Mouse (Mus musculus): ENCODE results near the gene Tspan18. TPM values are rescaled to one million over a fixed set of nuclear protein-coding genes. Genes with fewer than 3 reads are reported as not detected.
A peak's percentile ranks its signal among the peaks of the same experiment; 100 is the strongest.

The Tspan18 gene
- polyA plus RNA-seq, 1 experiment from 2014 or later, result 47.9 TPM

DNA sequence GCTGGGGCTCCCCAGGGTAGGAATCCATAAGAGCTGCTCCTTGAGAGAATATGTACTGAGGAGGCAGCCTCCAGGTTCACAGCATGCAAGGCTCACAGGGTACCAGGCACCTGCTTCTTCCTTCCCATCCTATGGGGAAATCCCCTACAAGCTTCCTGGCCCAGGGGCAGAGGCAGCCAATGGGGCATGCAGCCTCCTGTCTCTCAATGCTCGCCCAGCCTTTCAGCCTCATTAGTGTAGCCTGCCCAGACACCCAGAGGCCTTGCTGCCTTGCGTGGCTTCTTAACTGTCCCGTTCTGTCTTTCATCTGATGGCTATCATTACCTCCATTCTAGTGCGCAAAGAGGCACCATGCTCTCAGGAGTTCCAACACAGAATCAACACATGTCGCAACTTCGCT, 85.2 kb downstream of the Tspan18 start:
- WGBS, result 72% methylated on average over 6 of the region's 6 CpGs
- Histone ChIP-seq H3K4me1 (ENCODE audit: control insufficient read depth, insufficient read depth, low read length) (peaks cover 34% of the 10 kb centered on the region), H3K9ac (ENCODE audit: low read length) (no peak overlapping the region), H3K36me3 (ENCODE audit: control insufficient read depth, insufficient read depth, low read length) (no peaks in the 10 kb centered on the region), H3K27me3 (ENCODE audit: control insufficient read depth, insufficient read depth, low read length) (no peaks in the 10 kb centered on the region), H3K4me2 (no peak overlapping the region), H3K27ac (ENCODE audit: low read depth, low read length) (no peak overlapping the region), H3K9me3 (ENCODE audit: control insufficient read depth, low read length) (peaks cover 3% of the 10 kb centered on the region; the same call in 1 of the 2 replicates), H3K4me3 (ENCODE audit: low read depth, low read length) (no peak overlapping the region)
- no peak for DNase-seq (ENCODE audit: low spot score, missing footprints)
- no peak for ATAC-seq (ENCODE audit: low FRiP score)

DNA sequence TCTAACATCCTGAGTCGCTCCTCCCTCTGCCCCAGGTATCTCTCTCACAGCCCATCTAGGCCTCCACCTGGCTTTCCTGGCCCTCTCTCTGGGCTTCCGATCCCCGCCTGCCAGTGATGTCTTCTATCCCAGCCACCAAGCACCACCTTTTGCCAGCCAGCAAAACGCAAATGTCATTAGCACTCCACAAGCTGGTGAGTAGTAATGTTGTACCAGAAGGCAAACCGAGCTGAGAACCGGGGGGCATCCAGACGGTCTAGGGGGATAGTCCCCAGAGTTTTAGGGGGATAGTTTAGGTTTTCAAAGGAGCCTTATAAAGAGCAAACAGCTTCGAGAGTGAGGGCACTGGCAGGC, 90.2 kb downstream of the Tspan18 start:
- Histone ChIP-seq H3K36me3 (ENCODE audit: control insufficient read depth, insufficient read depth, low read length) (no peaks in the 10 kb centered on the region), H3K4me3 (ENCODE audit: low read depth, low read length) (no peak overlapping the region), H3K9ac (ENCODE audit: low read length) (no peak overlapping the region), H3K4me2 (no peak overlapping the region), H3K9me3 (ENCODE audit: control insufficient read depth, low read length) (no peaks in the 10 kb centered on the region), H3K27ac (ENCODE audit: low read depth, low read length) (no peak overlapping the region), H3K27me3 (ENCODE audit: control insufficient read depth, insufficient read depth, low read length) (no peaks in the 10 kb centered on the region), H3K4me1 (ENCODE audit: control insufficient read depth, insufficient read depth, low read length) (peaks cover 10% of the 10 kb centered on the region)
- ATAC-seq (ENCODE audit: low FRiP score) (no peak), DNase-seq (ENCODE audit: low spot score, missing footprints) (no peak)
- WGBS, result 82% methylated on average over 8 of the region's 8 CpGs

DNA sequence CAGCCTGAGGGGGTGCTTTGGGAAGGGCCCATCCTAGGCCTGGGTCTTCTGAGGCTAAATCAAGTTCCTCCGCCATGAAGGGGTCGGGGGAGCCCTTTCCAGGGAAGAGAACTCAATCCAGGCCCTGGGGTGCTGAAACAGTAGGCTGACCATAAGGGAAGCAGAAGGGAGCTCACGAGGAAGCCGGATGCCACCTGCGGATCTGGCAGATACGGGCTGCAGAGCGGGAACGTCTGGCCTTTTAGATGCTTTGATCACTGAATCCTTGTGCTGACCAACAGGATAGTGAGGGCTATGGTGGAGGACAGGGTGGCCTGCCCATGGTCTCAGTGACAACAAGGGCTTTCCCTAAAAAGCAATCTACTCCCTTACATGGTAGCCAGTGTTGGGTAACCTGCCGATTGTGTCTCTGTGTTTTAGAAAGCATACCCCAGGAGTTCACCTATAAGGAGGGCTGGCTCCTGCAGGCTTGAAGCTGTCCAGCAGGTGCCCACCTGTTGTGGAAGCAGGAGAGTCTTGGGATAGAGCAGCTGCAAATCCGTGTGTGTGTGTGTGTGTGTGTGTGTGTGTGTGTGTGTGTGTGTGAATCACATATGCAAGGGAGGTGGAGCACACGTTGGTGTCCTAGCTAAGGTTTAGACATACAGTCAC, 90.7 kb downstream of the Tspan18 start:
- no peak overlapping the region for H3K4me2 ChIP-seq
- ATAC-seq (ENCODE audit: low FRiP score), result no peak

DNA sequence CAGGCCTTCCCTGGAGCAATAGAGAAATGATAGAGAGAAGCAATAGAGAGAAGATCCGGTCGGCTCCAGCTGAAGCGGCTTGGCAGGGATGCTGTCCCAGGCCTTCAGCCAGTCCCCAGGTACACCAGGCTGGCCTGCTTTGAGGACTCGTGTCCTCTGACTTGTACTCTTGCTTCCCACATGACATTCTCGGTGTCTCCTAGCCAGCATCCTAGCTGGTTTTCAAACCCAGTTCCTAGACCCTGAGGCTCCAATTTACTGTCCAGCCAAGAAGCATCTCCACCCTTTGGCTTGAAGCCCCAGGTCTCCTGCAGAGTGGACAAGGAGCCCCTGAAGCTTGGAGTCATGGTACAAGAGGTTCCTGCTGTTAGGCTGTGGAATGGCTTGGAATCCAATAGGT, 92.1 kb downstream of the Tspan18 start:
- Histone ChIP-seq H3K9ac (ENCODE audit: low read length) (no peak overlapping the region), H3K4me2 (no peak overlapping the region), H3K27ac (ENCODE audit: low read depth, low read length) (no peak overlapping the region), H3K36me3 (ENCODE audit: control insufficient read depth, insufficient read depth, low read length) (no peaks in the 10 kb centered on the region), H3K4me3 (ENCODE audit: low read depth, low read length) (no peak overlapping the region), H3K4me1 (ENCODE audit: control insufficient read depth, insufficient read depth, low read length) (no peaks in the 10 kb centered on the region; the same call in 1 of the 2 replicates), H3K9me3 (ENCODE audit: control insufficient read depth, low read length) (no peaks in the 10 kb centered on the region), H3K27me3 (ENCODE audit: control insufficient read depth, insufficient read depth, low read length) (no peaks in the 10 kb centered on the region)
- 90% methylated on average over 5 of the region's 5 CpGs for WGBS
- DNase-seq (ENCODE audit: low spot score, missing footprints) (no peak), ATAC-seq (ENCODE audit: low FRiP score) (no peak)

More for the DNA sequence above, 90.7 kb downstream of the Tspan18 start:
- Histone ChIP-seq H3K27me3 (ENCODE audit: control insufficient read depth, insufficient read depth, low read length) (no peaks in the 10 kb centered on the region), H3K9ac (ENCODE audit: low read length) (no peak overlapping the region), H3K36me3 (ENCODE audit: control insufficient read depth, insufficient read depth, low read length) (no peaks in the 10 kb centered on the region), H3K4me3 (ENCODE audit: low read depth, low read length) (no peak overlapping the region), H3K27ac (ENCODE audit: low read depth, low read length) (no peak overlapping the region), H3K4me1 (ENCODE audit: control insufficient read depth, insufficient read depth, low read length) (peaks cover 5% of the 10 kb centered on the region; the same call in 1 of the 2 replicates), H3K9me3 (ENCODE audit: control insufficient read depth, low read length) (no peaks in the 10 kb centered on the region)
- DNase-seq (ENCODE audit: low spot score, missing footprints), result no peak
- WGBS, result 75% methylated on average over 11 of the region's 11 CpGs

DNA sequence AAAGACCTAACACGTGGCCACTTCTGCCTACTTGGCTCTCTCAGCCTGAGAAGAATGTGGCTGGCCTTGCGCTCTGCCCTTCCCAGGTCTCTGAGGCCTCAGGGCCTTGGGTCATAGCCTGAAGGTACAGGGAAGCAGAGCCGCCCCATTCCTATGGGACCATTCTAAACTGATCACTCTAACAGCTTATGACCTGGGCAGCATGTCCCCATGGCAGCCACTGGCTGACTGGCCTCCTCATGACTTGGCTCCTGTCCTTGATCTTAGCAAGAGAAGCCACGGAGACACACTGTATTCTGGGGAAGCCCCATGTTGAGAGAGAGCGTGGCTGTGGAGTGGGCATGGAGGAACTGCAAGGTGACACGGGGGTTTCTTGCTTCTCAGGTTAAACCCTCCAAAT, 95.4 kb downstream of the Tspan18 start:
- WGBS, result 84% methylated on average over 6 of the region's 6 CpGs
- Histone ChIP-seq H3K4me3 (ENCODE audit: low read depth, low read length) (no peak overlapping the region), H3K36me3 (ENCODE audit: control insufficient read depth, insufficient read depth, low read length) (no peaks in the 10 kb centered on the region), H3K9ac (ENCODE audit: low read length) (no peak overlapping the region), H3K4me1 (ENCODE audit: control insufficient read depth, insufficient read depth, low read length) (no peaks in the 10 kb centered on the region; the same call in 1 of the 2 replicates), H3K9me3 (ENCODE audit: control insufficient read depth, low read length) (peaks cover 3% of the 10 kb centered on the region; the same call in 1 of the 2 replicates), H3K4me2 (no peak overlapping the region), H3K27ac (ENCODE audit: low read depth, low read length) (no peak overlapping the region), H3K27me3 (ENCODE audit: control insufficient read depth, insufficient read depth, low read length) (no peaks in the 10 kb centered on the region)
- ATAC-seq (ENCODE audit: low FRiP score) (no peak), DNase-seq (ENCODE audit: low spot score, missing footprints) (no peak)

DNA sequence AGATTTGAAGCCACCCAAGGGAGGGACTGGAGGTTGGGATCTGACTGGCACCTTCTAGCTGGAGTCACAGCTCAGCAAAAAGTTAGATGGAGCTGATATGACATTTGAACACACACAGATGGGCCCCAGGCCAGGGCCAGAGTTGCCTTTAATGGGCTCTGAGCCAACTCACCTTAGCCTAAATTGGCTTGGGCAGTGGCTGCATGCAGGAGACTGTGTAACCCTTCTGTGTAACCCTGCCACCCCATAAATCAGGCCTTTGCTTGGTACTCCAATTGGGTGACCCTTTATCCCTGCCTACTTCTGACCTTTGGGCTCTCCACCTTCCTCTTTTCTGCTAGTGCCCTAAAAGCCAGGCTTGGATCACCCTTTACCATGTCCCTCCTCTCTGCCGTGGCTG, 97.2 kb downstream of the Tspan18 start:
- Histone ChIP-seq H3K9me3 (ENCODE audit: control insufficient read depth, low read length) (peaks cover 3% of the 10 kb centered on the region; the same call in 1 of the 2 replicates), H3K27me3 (ENCODE audit: control insufficient read depth, insufficient read depth, low read length) (no peaks in the 10 kb centered on the region), H3K27ac (ENCODE audit: low read depth, low read length) (no peak overlapping the region), H3K9ac (ENCODE audit: low read length) (no peak overlapping the region), H3K4me2 (no peak overlapping the region), H3K36me3 (ENCODE audit: control insufficient read depth, insufficient read depth, low read length) (no peaks in the 10 kb centered on the region), H3K4me3 (ENCODE audit: low read depth, low read length) (no peak overlapping the region), H3K4me1 (ENCODE audit: control insufficient read depth, insufficient read depth, low read length) (peaks cover 8% of the 10 kb centered on the region)
- no peak for DNase-seq (ENCODE audit: low spot score, missing footprints)
- WGBS, result 76% methylated on average over 1 of the region's 1 CpGs
- ATAC-seq (ENCODE audit: low FRiP score), result no peak

DNA sequence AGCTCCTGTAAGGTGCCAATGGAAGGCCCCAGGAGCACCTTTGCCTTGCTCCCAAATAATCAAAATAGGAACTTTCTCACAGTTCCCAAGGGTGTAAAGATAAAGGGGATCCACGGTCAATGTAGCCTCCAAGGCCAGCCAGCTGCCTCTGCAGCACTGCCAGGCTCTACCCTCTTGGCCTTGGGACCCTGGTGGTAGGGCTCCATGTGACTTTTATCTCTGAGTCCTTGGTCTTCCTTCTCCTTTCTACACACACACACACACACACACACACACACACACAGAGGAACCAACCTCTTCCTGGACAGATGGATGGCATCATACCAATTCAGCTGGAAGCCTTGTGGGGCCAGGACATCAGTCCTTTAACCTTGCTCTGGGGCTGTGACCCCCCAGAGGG, 102.2 kb downstream of the Tspan18 start:
- no peak overlapping the region for H3K4me2 ChIP-seq
- H3K4me3 ChIP-seq (ENCODE audit: low read depth, low read length), result no peak overlapping the region
- no peak overlapping the region for H3K9ac ChIP-seq (ENCODE audit: low read length)
- no peaks in the 10 kb centered on the region for H3K27me3 ChIP-seq (ENCODE audit: control insufficient read depth, insufficient read depth, low read length)
- H3K27ac ChIP-seq (ENCODE audit: low read depth, low read length), result no peak overlapping the region
- peaks cover 30% of the 10 kb centered on the region for H3K4me1 ChIP-seq (ENCODE audit: control insufficient read depth, insufficient read depth, low read length)
- H3K36me3 ChIP-seq (ENCODE audit: control insufficient read depth, insufficient read depth, low read length), result no peaks in the 10 kb centered on the region
- DNase-seq (ENCODE audit: low spot score, missing footprints) (no peak), ATAC-seq (ENCODE audit: low FRiP score) (no peak)
- H3K9me3 ChIP-seq (ENCODE audit: control insufficient read depth, low read length), result peaks cover 3% of the 10 kb centered on the region; the same call in 1 of the 2 replicates
- 41% methylated on average over 1 of the region's 1 CpGs for WGBS

DNA sequence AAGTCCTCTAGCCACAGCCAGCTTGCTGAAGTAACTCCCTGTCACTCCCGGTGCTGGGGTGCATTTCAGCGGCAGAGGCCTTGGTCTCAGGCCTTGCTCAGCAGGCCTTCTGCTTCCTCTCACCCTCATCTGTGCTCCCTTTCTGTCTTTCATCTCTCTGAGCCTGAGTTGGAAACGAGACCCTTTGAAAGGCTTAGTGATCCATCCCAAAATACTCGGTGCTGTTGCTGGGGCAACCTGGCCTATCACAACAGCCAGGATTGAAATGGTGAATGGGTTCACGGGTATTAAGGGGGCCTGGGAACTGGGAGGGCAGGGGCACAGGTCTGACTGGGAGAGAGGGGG, 105.9 kb downstream of the Tspan18 start:
- H3K4me1 ChIP-seq (ENCODE audit: control insufficient read depth, insufficient read depth, low read length), result peaks cover 45% of the 10 kb centered on the region
- ATAC-seq (ENCODE audit: low FRiP score) (peak; percentile 80), DNase-seq (ENCODE audit: low spot score, missing footprints) (no peak)
- WGBS, result 3% methylated on average over 5 of the region's 5 CpGs
- H3K4me3 ChIP-seq (ENCODE audit: low read depth, low read length), result no peak overlapping the region
- H3K9ac ChIP-seq (ENCODE audit: low read length), result peak overlapping the region; percentile 4
- H3K36me3 ChIP-seq (ENCODE audit: control insufficient read depth, insufficient read depth, low read length), result no peaks in the 10 kb centered on the region
- peak overlapping the region; percentile 46 for H3K4me2 ChIP-seq
- H3K9me3 ChIP-seq (ENCODE audit: control insufficient read depth, low read length), result no peaks in the 10 kb centered on the region
- no peaks in the 10 kb centered on the region for H3K27me3 ChIP-seq (ENCODE audit: control insufficient read depth, insufficient read depth, low read length)
- peak overlapping the region; percentile 97 for H3K27ac ChIP-seq (ENCODE audit: low read depth, low read length)

DNA sequence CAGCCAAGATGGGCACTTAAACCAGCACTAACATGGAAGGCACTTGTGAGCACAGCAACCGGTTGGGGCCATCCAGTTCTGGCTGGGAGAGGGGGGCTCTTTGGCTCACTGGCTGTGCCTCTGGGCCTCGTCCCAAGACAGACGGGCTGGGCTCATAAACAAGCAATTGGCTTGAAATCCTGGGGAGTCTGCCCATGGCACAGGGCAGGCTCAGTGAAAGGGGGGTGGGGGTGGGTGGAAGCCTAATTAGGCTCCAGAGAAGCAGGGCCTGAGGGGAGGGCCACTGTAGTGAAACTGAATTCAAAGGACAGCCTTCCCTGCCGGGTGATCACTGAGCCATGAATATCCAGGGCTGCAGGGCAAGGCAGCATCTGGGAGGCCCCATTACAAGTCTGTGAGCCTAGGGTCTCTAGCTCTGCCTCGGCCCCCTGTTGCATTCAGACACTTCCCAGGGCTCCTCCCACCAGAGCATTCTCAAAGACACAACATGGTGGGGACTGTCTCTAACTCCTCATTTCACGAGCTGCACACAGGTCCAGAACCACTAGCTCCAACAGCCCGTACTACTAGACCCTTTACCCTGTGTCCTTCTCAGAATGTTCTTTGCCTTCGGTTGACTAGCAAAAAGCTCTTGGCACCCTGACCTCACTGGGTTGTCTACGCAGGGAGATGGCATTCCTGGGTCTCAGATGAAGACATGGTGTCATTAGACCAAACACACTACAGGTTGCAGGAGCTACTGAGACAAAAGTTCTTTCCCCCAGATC, 106.4 kb downstream of the Tspan18 start:
- Histone ChIP-seq H3K36me3 (ENCODE audit: control insufficient read depth, insufficient read depth, low read length) (no peaks in the 10 kb centered on the region), H3K4me2 (peak overlapping the region; percentile 46), H3K9me3 (ENCODE audit: control insufficient read depth, low read length) (no peaks in the 10 kb centered on the region), H3K27ac (ENCODE audit: low read depth, low read length) (peak overlapping the region; percentile 97), H3K4me1 (ENCODE audit: control insufficient read depth, insufficient read depth, low read length) (peaks cover 46% of the 10 kb centered on the region), H3K27me3 (ENCODE audit: control insufficient read depth, insufficient read depth, low read length) (no peaks in the 10 kb centered on the region), H3K9ac (ENCODE audit: low read length) (peak overlapping the region; percentile 4), H3K4me3 (ENCODE audit: low read depth, low read length) (no peak overlapping the region; the same call in 1 of the 2 replicates)
- WGBS, result 14% methylated on average over 9 of the region's 9 CpGs
- ATAC-seq (ENCODE audit: low FRiP score) (peak; percentile 82), DNase-seq (ENCODE audit: low spot score, missing footprints) (peak; percentile 96)

Measured in midbrain, embryonic 11.5 days (tissue).